Mouse (Mus musculus) CH12.LX (cell line): ENCODE results near the gene Pdhb. TPM values are rescaled to one million over a fixed set of nuclear protein-coding genes. Genes with fewer than 3 reads are reported as not detected.

Experiments
- DNase-seq: peaks from one replicate; pipeline ENCODE4 v3.0.0-alpha.2; 2013; ENCODE audit errors: extremely low read depth
- H3K27ac ChIP-seq: 2 replicates; pipeline ENCODE4 v1.5.1; 2012; ENCODE audit warnings: low read depth, mild to moderate bottlenecking, control low read depth, moderate library complexity; ENCODE audit not compliant: insufficient read depth
- H3K27me3 ChIP-seq: replicated peaks from 2 replicates; pipeline ENCODE3; 2012; ENCODE audit warnings: inconsistent platforms
- H3K36me3 ChIP-seq, 2 experiments: replicated peaks in 1 of 2; 2 replicates each; pipeline versions ENCODE3 to v1.6.1; 2012; ENCODE audit warnings: inconsistent platforms in 1 of 2, low read length in 1 of 2, mild to moderate bottlenecking in 1 of 2, mixed read lengths in 1 of 2, moderate library complexity in 1 of 2; ENCODE audit not compliant: control insufficient read depth in 1 of 2, insufficient read depth in 1 of 2
- H3K4me1 ChIP-seq, 2 experiments: 2 replicates each; pipeline ENCODE4 v1.6.1; 2012; ENCODE audit warnings: inconsistent platforms in 1 of 2, moderate library complexity in 1 of 2; ENCODE audit not compliant: insufficient read depth in 2 of 2, control insufficient read depth in 1 of 2
- H3K4me2 ChIP-seq: 2 replicates; pipeline ENCODE4 v1.6.1; 2012; ENCODE audit warnings: low read depth, mild to moderate bottlenecking, control low read depth; ENCODE audit not compliant: poor library complexity, insufficient read depth, severe bottlenecking
- H3K4me3 ChIP-seq, 3 experiments: fragments of 150-350 bp in 1 of 3; sonication (generic) in 1 of 3; replicated peaks in 1 of 3; 2 replicates each; pipeline versions ENCODE3 to v1.5.1; 2011 to 2012; ENCODE audit warnings: low read depth in 2 of 3, low read length in 2 of 3, mild to moderate bottlenecking in 2 of 3, moderate library complexity in 2 of 3, control low read depth in 1 of 3, improper control_type of control experiment in 1 of 3, inconsistent platforms in 1 of 3, mixed read lengths in 1 of 3; ENCODE audit not compliant: poor library complexity in 1 of 3
- H3K79me2 ChIP-seq: replicated peaks from 2 replicates; pipeline ENCODE4 v1.6.1; 2012; ENCODE audit warnings: mild to moderate bottlenecking, moderate library complexity; ENCODE audit not compliant: control insufficient read depth, poor library complexity, insufficient read depth, severe bottlenecking; ENCODE audit errors: extremely low read depth
- H3K9ac ChIP-seq: 2 replicates; pipeline ENCODE4 v1.6.1; 2012; ENCODE audit warnings: low read depth, mild to moderate bottlenecking, control low read depth, moderate library complexity; ENCODE audit not compliant: insufficient read depth
- H3K9me3 ChIP-seq: replicated peaks from 2 replicates; pipeline ENCODE3; 2012; ENCODE audit warnings: low read length, inconsistent platforms, mixed read lengths
- CHD2 ChIP-seq: IDR thresholded peaks from 2 replicates; pipeline ENCODE4 v1.6.1; 2011; ENCODE audit warnings: low read length, improper control_type of control experiment
- CTCF ChIP-seq, 2 experiments: IDR thresholded peaks in 1 of 2; conservative IDR thresholded peaks in 1 of 2; 2 replicates each; pipeline ENCODE4 v1.5.1; 2011 to 2012; ENCODE audit warnings: low read depth in 2 of 2, low read length in 2 of 2, improper control_type of control experiment in 1 of 2, inconsistent platforms in 1 of 2, mild to moderate bottlenecking in 1 of 2, moderate library complexity in 1 of 2
- E2F4 ChIP-seq: IDR thresholded peaks from 2 replicates; pipeline ENCODE4 v1.6.1; 2011; ENCODE audit warnings: low read depth, low read length, improper control_type of control experiment; ENCODE audit not compliant: insufficient replicate concordance
- ETS1 ChIP-seq: conservative IDR thresholded peaks from 2 replicates; pipeline ENCODE4 v1.6.1; 2012; ENCODE audit warnings: low read depth, mild to moderate bottlenecking, inconsistent platforms, low read length, improper control_type of control experiment, moderate library complexity
- GABPA ChIP-seq: IDR thresholded peaks from 2 replicates; pipeline ENCODE4 v1.6.1; 2012; ENCODE audit warnings: low read depth, low read length, improper control_type of control experiment, inconsistent platforms; ENCODE audit not compliant: insufficient replicate concordance
- HCFC1 ChIP-seq: IDR thresholded peaks from 2 replicates; pipeline ENCODE4 v1.6.1; 2012; ENCODE audit warnings: low read depth, mild to moderate bottlenecking, inconsistent platforms, low read length, improper control_type of control experiment
- IRF4 ChIP-seq: IDR thresholded peaks from 2 replicates; pipeline ENCODE4 v1.6.1; 2014; ENCODE audit warnings: low read depth, mild to moderate bottlenecking, inconsistent platforms, low read length, improper control_type of control experiment
- JUN ChIP-seq: IDR thresholded peaks from 2 replicates; pipeline ENCODE4 v1.6.1; 2011; ENCODE audit warnings: low read depth, mild to moderate bottlenecking, low read length, improper control_type of control experiment, moderate library complexity; ENCODE audit not compliant: insufficient read depth
- MAFK ChIP-seq: IDR thresholded peaks from 2 replicates; pipeline ENCODE4 v1.6.1; 2011; ENCODE audit warnings: low read length, improper control_type of control experiment; ENCODE audit not compliant: insufficient replicate concordance
- MAZ ChIP-seq: IDR thresholded peaks from 2 replicates; pipeline ENCODE4 v1.6.1; 2012; ENCODE audit warnings: low read depth, mild to moderate bottlenecking, inconsistent platforms, low read length, improper control_type of control experiment, moderate library complexity
- MXI1 ChIP-seq: IDR thresholded peaks from 2 replicates; pipeline ENCODE4 v1.6.1; 2011; ENCODE audit warnings: mild to moderate bottlenecking, low read depth, low read length, improper control_type of control experiment
- PAX5 ChIP-seq: IDR thresholded peaks from 2 replicates; pipeline ENCODE4 v1.6.1; 2012; ENCODE audit warnings: low read length, inconsistent platforms, mixed read lengths
- POLR2A ChIP-seq: IDR thresholded peaks from 2 replicates; pipeline ENCODE4 v1.6.1; 2011; ENCODE audit warnings: low read depth, mild to moderate bottlenecking, improper control_type of control experiment, low read length
- RCOR1 ChIP-seq: conservative IDR thresholded peaks from 2 replicates; pipeline ENCODE4 v1.6.1; 2012; ENCODE audit warnings: low read depth, mild to moderate bottlenecking, inconsistent platforms, low read length, improper control_type of control experiment
- UBTF ChIP-seq: IDR thresholded peaks from 2 replicates; pipeline ENCODE4 v1.6.1; 2012; ENCODE audit warnings: low read depth, mild to moderate bottlenecking, inconsistent platforms, low read length, improper control_type of control experiment, moderate library complexity
- USF2 ChIP-seq: conservative IDR thresholded peaks from 2 replicates; pipeline ENCODE4 v1.6.1; 2011; ENCODE audit warnings: low read depth, low read length, improper control_type of control experiment
- ZKSCAN1 ChIP-seq: IDR thresholded peaks from 2 replicates; pipeline ENCODE4 v1.6.1; 2012; ENCODE audit warnings: low read depth, inconsistent platforms, low read length, improper control_type of control experiment, borderline replicate concordance
- dilution Hi-C: fragments of 300-500 bp; cut with MboI; formaldehyde crosslinking; loops from 2 replicates; pipeline ENCODE4 v1.14.3; 2020; ENCODE audit warnings: low sequenced_read_pairs; ENCODE audit not compliant: extremely low pct_unique_long_range_greater_than_20kb, extremely low pct_ligation_motif_present
- in situ Hi-C: fragments of 300-500 bp; cut with MboI; formaldehyde crosslinking; loops from 3 replicates; pipeline ENCODE4 v1.14.3; 2019; ENCODE audit warnings: low sequenced_read_pairs, low pct_ligation_motif_present, low pct_unique_long_range_greater_than_20kb, mixed read lengths
- polyA plus RNA-seq: library from polyadenylated mRNA; unstranded; fragments of >175 nt; gene quantifications from 2 replicates; pipeline ENCODE4 v1.2.1, GENCODE M21; 2012; ENCODE audit warnings: low read depth; ENCODE audit not compliant: insufficient read length
- total RNA-seq, 2 experiments: library from RNA; depleted of rRNA; stranded (reverse); fragments of 300-350 nt in 1 of 2; fragments of >200 nt in 1 of 2; gene quantifications; 2 replicates each; pipeline ENCODE4 v1.2.3; 2012 to 2014

Pdhb gene
- total and polyA plus RNA-seq, 3 experiments = 100 to 205 (median 122) TPM

GRCm38 (mm10) chr14:8220306-8220705 is 47.5 kb upstream of the Pdhb start:
- Histone ChIP-seq H3K27ac (no peak overlapping the region), H3K4me2 (no peak overlapping the region)
- TF ChIP-seq UBTF = no peak
- TF ChIP-seq CTCF (conservative IDR thresholded peaks at IDR 0.05 in 1 of 2, IDR thresholded peaks at IDR 0.05 in 1 of 2; ENCODE audit: low read depth in 2 of 2, low read length in 2 of 2) = peak; percentile 41 to 60
- TF ChIP-seq, all 38 proteins: peak for 1
- in situ Hi-C loops (no loop called here), dilution Hi-C loops (no loop called here)
- H3K27me3 ChIP-seq = peaks cover 3% of the 10 kb centered on the region
- peaks cover 0 to 4% of the 10 kb centered on the region in 2 experiments for H3K36me3 ChIP-seq
- no peak overlapping the region for H3K4me3 ChIP-seq
- peaks cover 4 to 23% of the 10 kb centered on the region in 2 experiments for H3K4me1 ChIP-seq
- DNase-seq = no peak
- no peaks in the 10 kb centered on the region for H3K9me3 ChIP-seq
- H3K79me2 ChIP-seq = no peaks in the 10 kb centered on the region
- H3K9ac ChIP-seq = no peak overlapping the region

GRCm38 (mm10) chr14:8219876-8220275 is 47.1 kb upstream of the Pdhb start:
- Histone ChIP-seq H3K4me3 (no peak overlapping the region), H3K4me2 (no peak overlapping the region), H3K9me3 (no peaks in the 10 kb centered on the region), H3K79me2 (no peaks in the 10 kb centered on the region), H3K27me3 (peaks cover 4% of the 10 kb centered on the region), H3K36me3 (peaks cover 0 to 4% of the 10 kb centered on the region in 2 experiments), H3K9ac (no peak overlapping the region), H3K4me1 (peaks cover 4 to 24% of the 10 kb centered on the region in 2 experiments), H3K27ac (no peak overlapping the region)
- in situ Hi-C loops = no loop called here
- dilution Hi-C loops = no loop called here
- DNase-seq = no peak
- TF ChIP-seq CHD2 = no peak
- no peak for TF ChIP-seq E2F4
- no peak for TF ChIP-seq MXI1
- no peak for TF ChIP-seq PAX5
- TF ChIP-seq JUN = no peak
- no peak for TF ChIP-seq USF2
- no peak for TF ChIP-seq HCFC1
- no peak for TF ChIP-seq UBTF
- no peak for TF ChIP-seq ETS1
- TF ChIP-seq ZKSCAN1 = no peak
- no peak for TF ChIP-seq GABPA
- no peak for TF ChIP-seq MAZ
- no peak for TF ChIP-seq RCOR1
- no peak for TF ChIP-seq MAFK
- no peak for TF ChIP-seq POLR2A
- TF ChIP-seq IRF4 = no peak
